Comparison of ENCODE assay signal across 8 mouse cellular contexts in the genomic region with DNA sequence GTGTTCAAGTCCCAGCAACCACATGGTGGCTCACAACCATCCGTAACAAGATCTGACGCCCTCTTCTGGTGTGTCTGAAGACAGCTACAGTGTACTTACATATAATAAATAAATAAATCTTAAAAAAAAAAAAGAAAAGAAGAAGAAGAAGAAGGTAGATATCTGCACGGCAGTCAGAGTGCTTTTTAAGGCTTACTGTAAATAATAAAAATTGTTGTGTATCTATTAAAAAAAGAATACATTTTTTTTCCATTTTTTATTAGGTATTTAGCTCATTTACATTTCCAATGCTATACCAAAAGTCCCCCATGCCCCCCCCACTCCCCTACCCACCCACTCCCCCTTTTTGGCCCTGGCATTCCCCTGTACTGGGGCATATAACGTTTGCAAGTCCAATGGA.
A peak's percentile ranks its signal among the peaks of the same experiment; 100 is the strongest.
DNase-seq lines count a peak whose midpoint lies in the region; ATAC-seq and TF ChIP-seq lines count a peak whose summit lies in the region.
"Not testable (repeated sequence)": the region's sequence is repeated elsewhere in the genome, so short reads cannot be mapped to it uniquely, and the experiment has no call there.

No protein-coding gene starts in this region.

- not testable (repeated sequence) for H3K9me3 ChIP-seq in CH12.LX (replicated peaks; ENCODE audit: low read length); liver, embryonic 14.5 days (ENCODE audit: control insufficient read depth, low read length)

- dilution Hi-C loops in CH12.LX (cut with MboI; ENCODE audit: extremely low pct_ligation_motif_present, extremely low pct_unique_long_range_greater_than_20kb, low sequenced_read_pairs), result not testable (repeated sequence)

- not testable (repeated sequence) for ATAC-seq in liver, embryonic 14.5 days (ENCODE audit: insufficient read depth)

- not testable (repeated sequence) for TF ChIP-seq POLR2A in CH12.LX (IDR thresholded peaks at IDR 0.05; ENCODE audit: low read depth, low read length)

- H3K4me1 ChIP-seq in CH12.LX (ENCODE audit: control insufficient read depth in 1 of 2, insufficient read depth in 2 of 2); liver, embryonic 14.5 days (replicated peaks; ENCODE audit: control insufficient read depth in 2 of 2, insufficient read depth in 2 of 2, low read length in 1 of 2): not testable (repeated sequence)

- H3K36me3 ChIP-seq in CH12.LX (replicated peaks in 1 of 2; ENCODE audit: control insufficient read depth in 1 of 2, insufficient read depth in 1 of 2, low read length in 1 of 2); liver, embryonic 14.5 days (replicated peaks; ENCODE audit: control insufficient read depth, insufficient read depth, low read depth); splenic B cell, adult 2 months (ENCODE audit: control insufficient read depth, insufficient read depth, low read length, poor library complexity, severe bottlenecking): not testable (repeated sequence)

- not testable (repeated sequence) for H3K79me2 ChIP-seq in CH12.LX (replicated peaks; ENCODE audit: control insufficient read depth, extremely low read depth, insufficient read depth, poor library complexity, severe bottlenecking)

- in situ Hi-C loops in CH12.LX (cut with MboI; ENCODE audit: low pct_ligation_motif_present, low pct_unique_long_range_greater_than_20kb, low sequenced_read_pairs), result not testable (repeated sequence)

- TF ChIP-seq EP300 in CH12.LX (IDR thresholded peaks at IDR 0.05; ENCODE audit: low read length); liver, embryonic 14.5 days (IDR thresholded peaks at IDR 0.05; ENCODE audit: low read depth): not testable (repeated sequence)

- not testable (repeated sequence) for TF ChIP-seq CTCF in CH12.LX (conservative IDR thresholded peaks at IDR 0.05 in 1 of 2, IDR thresholded peaks at IDR 0.05 in 1 of 2; ENCODE audit: low read depth in 2 of 2, low read length in 2 of 2); liver, embryonic 14.5 days (IDR thresholded peaks at IDR 0.05; ENCODE audit: low read depth)

- not testable (repeated sequence) for H3K27me3 ChIP-seq in CH12.LX (replicated peaks); liver, embryonic 14.5 days (ENCODE audit: control insufficient read depth, insufficient read depth, low read length); splenic B cell, adult 2 months (ENCODE audit: control insufficient read depth, insufficient read depth, low read length, poor library complexity, severe bottlenecking)

- TF ChIP-seq RAD21 in CH12.LX (IDR thresholded peaks at IDR 0.05; ENCODE audit: low read depth, low read length), result not testable (repeated sequence)

- H3K4me3 ChIP-seq in CH12.LX (replicated peaks in 1 of 3; ENCODE audit: low read depth in 2 of 3, low read length in 2 of 3, poor library complexity in 1 of 3); liver, embryonic 14.5 days (ENCODE audit: insufficient read depth in 1 of 2, low read depth in 2 of 2, low read length in 2 of 2): not testable (repeated sequence)

- DNase-seq in 3134 (ENCODE audit: extremely low read depth, insufficient read length, low spot score) (peak; percentile 52), CH12.LX (ENCODE audit: extremely low read depth) (peak; percentile 88), MEL-GATA-1-ER (ENCODE audit: extremely low read depth, low read depth) (peak; percentile 100)
- DNase-seq in c-Kit-negative CD71-positive TER-119-positive erythroid progenitor cells, embryonic 14.5 days (ENCODE audit: low read depth, low spot score), result peak; percentile 60
- DNase-seq in embryo, embryonic 11.5 days (ENCODE audit: low read depth, low spot score), result peak; percentile 45
- DNase-seq in hindlimb bud, embryonic 11.5 days (ENCODE audit: extremely low spot score, low read depth, low spot score), result peak; percentile 76
- peak; percentile 15 to 74 (median 49) for DNase-seq in liver, embryonic 14.5 days (ENCODE audit: low read depth in 3 of 3, low spot score in 3 of 3)
- peak; percentile 35 for DNase-seq in splenic B cell, adult 2 months (ENCODE audit: low read depth, low spot score)

- H3K27ac ChIP-seq in CH12.LX (ENCODE audit: insufficient read depth, low read depth); liver, embryonic 14.5 days: not testable (repeated sequence)

- not testable (repeated sequence) for H3K9ac ChIP-seq in CH12.LX (ENCODE audit: insufficient read depth, low read depth); liver, embryonic 14.5 days (replicated peaks)

- 59% methylated on average over 2 of the region's 4 CpGs for WGBS in liver, embryonic 14.5 days (ENCODE audit: insufficient replicate concordance)

- H3K4me2 ChIP-seq in CH12.LX (ENCODE audit: insufficient read depth, low read depth, poor library complexity, severe bottlenecking); liver, embryonic 14.5 days (ENCODE audit: low read depth): not testable (repeated sequence)

Comparison
In these comparisons a context has a peak if more than half of its experiments do, and no peak if none do; other contexts are left out.
1. DNase-seq: peak in every context shown above with its lines; median percentile 100 in MEL-GATA-1-ER; 88 in CH12.LX; 76 in hindlimb bud, embryonic 11.5 days; 60 in c-Kit-negative CD71-positive TER-119-positive erythroid progenitor cells, embryonic 14.5 days; 52 in 3134; 49 in liver, embryonic 14.5 days; 45 in embryo, embryonic 11.5 days; 35 in splenic B cell, adult 2 months.